Mouse (Mus musculus): ENCODE measurements around the gene Gm16368. TPM values are rescaled to one million over a fixed set of nuclear protein-coding genes. Genes with fewer than 3 reads are reported as not detected.
"Not testable (repeated sequence)": the region's sequence is repeated elsewhere in the genome, so short reads cannot be mapped to it uniquely, and the experiment has no call there.

Gm16368 gene
- total RNA-seq (2021), result not detected
- long read RNA-seq, experiment 1, result 0 reads
- long read RNA-seq, experiment 2, result 0 reads

DNA sequence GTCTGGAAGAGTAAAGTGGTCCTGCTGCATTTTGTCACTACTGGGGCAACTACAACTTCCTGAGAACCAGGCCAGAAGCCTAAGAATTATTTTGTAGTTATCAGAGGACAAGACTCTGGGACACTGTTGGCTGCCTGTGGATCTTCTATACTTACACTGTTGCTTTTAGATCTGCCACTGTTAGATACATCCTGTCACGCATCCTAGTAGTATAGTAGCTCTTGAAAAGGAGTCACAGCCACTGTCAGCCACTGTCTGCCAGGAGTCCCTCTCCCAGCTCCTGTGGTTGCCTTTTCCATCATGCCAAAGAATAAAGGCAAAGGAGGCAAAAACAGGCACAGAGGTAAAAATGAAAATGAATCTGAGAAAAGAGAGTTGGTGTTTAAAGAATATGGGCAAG is at the start of gene Gm16368:
Gene Gm16368 (plus strand): TSS at position 301 of the 400 bp plus-strand sequence.
- DNase-seq (ENCODE audit: low spot score in 2 of 2), result not testable (repeated sequence)

DNA sequence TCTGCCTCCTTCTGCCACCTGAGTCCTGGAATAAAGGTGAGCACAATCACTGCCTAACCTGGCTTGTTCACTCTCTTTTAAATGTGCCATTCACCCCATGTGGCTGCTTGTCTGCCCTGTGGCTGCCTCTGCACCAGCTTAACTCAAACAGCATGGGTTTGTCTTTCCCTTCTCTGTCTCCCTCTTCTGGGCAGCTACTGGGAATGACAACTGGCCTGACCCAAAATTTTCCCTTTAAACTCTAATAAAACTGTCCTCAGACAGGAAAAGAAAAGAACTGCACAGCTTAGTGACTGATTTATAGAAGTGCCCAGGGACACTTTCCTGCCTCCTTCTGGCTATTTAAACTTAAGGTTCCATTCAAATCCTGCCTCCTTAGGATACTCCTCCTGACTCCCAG is 44.4 kb upstream of the Gm16368 start:
- DNase-seq (ENCODE audit: low spot score in 2 of 2), result not testable (repeated sequence)

DNA sequence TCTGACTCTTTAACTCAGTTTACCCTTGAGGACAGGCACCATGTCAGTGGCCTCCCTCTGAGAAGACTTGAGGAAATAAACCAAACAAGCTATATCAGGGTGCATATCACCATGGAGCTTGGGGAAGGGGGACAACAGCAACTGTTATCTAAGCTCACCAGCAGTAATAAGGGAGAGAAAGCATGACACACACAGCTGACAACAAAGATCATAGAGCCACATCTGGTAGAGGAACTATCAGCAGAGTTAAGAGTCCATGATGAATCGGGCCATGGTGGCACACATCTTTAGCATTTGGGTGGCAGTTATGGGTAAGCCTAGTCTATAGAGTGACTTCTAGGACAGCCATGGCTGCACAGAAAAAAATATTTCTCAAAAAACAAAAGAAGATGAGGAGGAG is 43.8 kb upstream of the Gm16368 start:
- not testable (repeated sequence) for DNase-seq (ENCODE audit: low spot score in 2 of 2)

GRCm38 (mm10) chr12:88045226-88045625 is 38.3 kb upstream of the Gm16368 start:
- DNase-seq (ENCODE audit: low spot score in 2 of 2), result not testable (repeated sequence)

Other genes with a start within 250 kb of the Gm16368 start
- gene Gm2001, start 241.4 kb upstream of the Gm16368 start, total RNA-seq (2021), result not detected
- not detected for gene Gm2016, start 209.6 kb upstream of the Gm16368 start, total RNA-seq (2021)
- not detected for gene Gm2022, start 188.3 kb upstream of the Gm16368 start, total RNA-seq (2021)
- gene Gm2035, start 163.8 kb upstream of the Gm16368 start, total RNA-seq (2021), result not detected
- not detected for gene Gm2042, start 129.6 kb upstream of the Gm16368 start, total RNA-seq (2021)
- not detected for gene Gm2075, start 71.8 kb upstream of the Gm16368 start, total RNA-seq (2021)
- not detected for gene Gm6803, start 64.9 kb upstream of the Gm16368 start, total RNA-seq (2021)
- not detected for gene Gm2056, start 56.7 kb upstream of the Gm16368 start, total RNA-seq (2021)
- not detected for gene Gm10436, start 98.4 kb downstream of the Gm16368 start, total RNA-seq (2021)
- gene Gm8332, start 166.4 kb downstream of the Gm16368 start, total RNA-seq (2021), result not detected
- not detected for gene Gm5662, start 190.8 kb downstream of the Gm16368 start, total RNA-seq (2021)
- gene Gm5039, start 240.3 kb downstream of the Gm16368 start, total RNA-seq (2021), result not detected

Data from adrenal gland, postnatal 4 days (tissue).